Mouse (Mus musculus) erythroblast, adult 5-6 weeks (primary cell): ENCODE data around the gene Ddx39b. TPM values are rescaled to one million over a fixed set of nuclear protein-coding genes. Genes with fewer than 3 reads are reported as not detected.
"Not testable (repeated sequence)": the region's sequence is repeated elsewhere in the genome, so short reads cannot be mapped to it uniquely, and the experiment has no call there.

ENCODE experiments used
- ATAC-seq: replicated peaks from 2 replicates; pipeline ENCODE4 v1.8.0; 2016; ENCODE audit warnings: moderate number of reproducible peaks, mild to moderate bottlenecking, moderate TSS enrichment, inconsistent platforms; ENCODE audit not compliant: poor library complexity, low FRiP score, severe bottlenecking
- total RNA-seq, 2 experiments: library from RNA; stranded (forward) in 1 of 2; stranded (reverse) in 1 of 2; fragments of 150-400 nt in 1 of 2; fragments of 200-764, 138-1000 nt in 1 of 2; gene quantifications; 2 replicates each; pipeline versions ENCODE4 v1.2.3 to v1.2.4; 2015 to 2017; ENCODE audit warnings: low replicate concordance in 2 of 2

Ddx39b gene
- total RNA-seq, 2 experiments from 2014 or later, result 48.1 to 65.7 TPM

GRCm38 (mm10) chr17:35300261-35300945 lies 58.9 kb downstream of the Ddx39b start:
- ATAC-seq, result not testable (repeated sequence)

DNA sequence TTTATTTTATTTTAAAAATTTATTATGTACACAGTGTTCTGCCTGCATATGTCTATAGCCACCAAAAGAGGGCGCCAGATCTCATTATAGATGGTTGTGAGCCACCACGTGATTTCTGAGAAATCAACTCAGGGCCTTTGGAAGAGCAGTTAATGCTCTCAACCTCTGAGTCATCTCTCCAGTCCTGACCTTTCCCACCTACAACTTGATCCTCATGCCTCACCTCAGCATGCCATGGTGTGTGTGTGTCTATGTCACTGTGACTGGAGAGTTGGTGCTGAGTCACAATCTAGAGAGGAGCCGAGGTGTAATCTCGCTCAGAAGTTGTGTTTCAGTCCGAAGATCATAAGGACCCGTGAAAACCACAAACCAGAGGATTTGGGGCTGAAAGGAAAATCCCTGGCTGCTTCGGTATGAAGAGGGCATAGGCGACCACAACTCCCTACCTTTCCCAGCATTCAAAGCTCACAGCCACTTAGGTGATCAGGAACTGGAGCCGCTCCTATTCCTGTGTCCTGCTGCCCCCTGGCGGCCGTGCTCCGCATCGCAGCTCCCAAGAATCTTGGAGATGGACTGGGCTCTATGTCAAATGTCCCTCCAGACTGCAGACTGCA lies 60.2 kb downstream of the Ddx39b start:
- peak; percentile 85 for ATAC-seq

DNA sequence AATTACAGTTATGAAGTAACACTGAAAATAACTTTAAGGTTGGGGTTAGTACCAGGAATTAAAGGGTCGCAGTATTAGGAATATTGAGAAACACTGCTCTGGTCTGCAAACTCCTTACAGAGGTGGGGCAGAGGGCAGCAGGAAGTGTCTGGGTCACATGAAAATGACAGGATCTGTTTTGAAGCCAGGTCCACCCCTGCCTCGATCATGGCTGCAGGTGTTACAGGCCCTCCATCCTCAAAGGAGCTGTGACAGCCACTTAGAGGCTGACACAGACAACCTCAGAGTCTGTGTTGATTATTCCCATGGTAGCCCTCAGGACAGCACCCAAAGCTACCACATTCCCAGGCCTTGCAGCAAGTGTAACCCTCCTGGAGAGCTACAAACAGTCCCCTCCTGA lies 61.7 kb downstream of the Ddx39b start:
- ATAC-seq, result no peak

Other genes starting within 250 kb of the Ddx39b start
Only the 30 nearest of the 35 such genes appear.
- 0.38 and 1.5 TPM in 2 replicates for gene Msh5, start 195.0 kb upstream of the Ddx39b start, total RNA-seq (2015; ENCODE audit: low replicate concordance)
- 5.7 and 8.8 TPM in 2 replicates for gene Msh5, start 195.0 kb upstream of the Ddx39b start, total RNA-seq (2017; ENCODE audit: low replicate concordance)
- 74.6 and 85.9 TPM in 2 replicates for gene Clic1, start 191.8 kb upstream of the Ddx39b start, total RNA-seq (2015; ENCODE audit: low replicate concordance)
- gene Clic1, start 191.8 kb upstream of the Ddx39b start, total RNA-seq (2017; ENCODE audit: low replicate concordance), result 66.9 and 68.8 TPM in 2 replicates
- 1.0 and 1.7 TPM in 2 replicates for gene Ddah2, start 182.7 kb upstream of the Ddx39b start, total RNA-seq (2015; ENCODE audit: low replicate concordance)
- gene Ddah2, start 182.7 kb upstream of the Ddx39b start, total RNA-seq (2017; ENCODE audit: low replicate concordance), result 2.2 TPM in 1 of 2 replicates, not detected in the other
- not detected in 2 replicates for gene Ly6g6c, start 176.4 kb upstream of the Ddx39b start, total RNA-seq (2015; ENCODE audit: low replicate concordance)
- not detected in 2 replicates for gene Ly6g6c, start 176.4 kb upstream of the Ddx39b start, total RNA-seq (2017; ENCODE audit: low replicate concordance)
- gene Mpig6b, start 175.6 kb upstream of the Ddx39b start, total RNA-seq (2015; ENCODE audit: low replicate concordance), result 0.42 TPM in 1 of 2 replicates, not detected in the other
- gene Mpig6b, start 175.6 kb upstream of the Ddx39b start, total RNA-seq (2017; ENCODE audit: low replicate concordance), result not detected in 2 replicates
- not detected in 2 replicates for gene Ly6g6e, start 164.8 kb upstream of the Ddx39b start, total RNA-seq (2015; ENCODE audit: low replicate concordance)
- gene Ly6g6e, start 164.8 kb upstream of the Ddx39b start, total RNA-seq (2017; ENCODE audit: low replicate concordance), result not detected in 2 replicates
- not detected in 2 replicates for gene Ly6g6d, start 163.7 kb upstream of the Ddx39b start, total RNA-seq (2015; ENCODE audit: low replicate concordance)
- gene Ly6g6d, start 163.7 kb upstream of the Ddx39b start, total RNA-seq (2017; ENCODE audit: low replicate concordance), result 1.4 TPM in 1 of 2 replicates, not detected in the other
- not detected in 2 replicates for gene Ly6g6f, start 156.1 kb upstream of the Ddx39b start, total RNA-seq (2015; ENCODE audit: low replicate concordance)
- gene Ly6g6f, start 156.1 kb upstream of the Ddx39b start, total RNA-seq (2017; ENCODE audit: low replicate concordance), result not detected in 2 replicates
- gene Abhd16a, start 152.5 kb upstream of the Ddx39b start, total RNA-seq (2015; ENCODE audit: low replicate concordance), result 28.1 and 36.8 TPM in 2 replicates
- gene Abhd16a, start 152.5 kb upstream of the Ddx39b start, total RNA-seq (2017; ENCODE audit: low replicate concordance), result 33.3 and 63.0 TPM in 2 replicates
- not detected in 2 replicates for gene Ly6g5c, start 133.5 kb upstream of the Ddx39b start, total RNA-seq (2015; ENCODE audit: low replicate concordance)
- not detected in 2 replicates for gene Ly6g5c, start 133.5 kb upstream of the Ddx39b start, total RNA-seq (2017; ENCODE audit: low replicate concordance)
- gene Ly6g5b, start 126.3 kb upstream of the Ddx39b start, total RNA-seq (2015; ENCODE audit: low replicate concordance), result 7.7 TPM in 1 of 2 replicates, not detected in the other
- 0.34 TPM in 1 of 2 replicates, not detected in the other for gene Ly6g5b, start 126.3 kb upstream of the Ddx39b start, total RNA-seq (2017; ENCODE audit: low replicate concordance)
- 10.9 and 14.8 TPM in 2 replicates for gene Gpank1, start 120.3 kb upstream of the Ddx39b start, total RNA-seq (2015; ENCODE audit: low replicate concordance)
- 15.8 and 20.4 TPM in 2 replicates for gene Gpank1, start 120.3 kb upstream of the Ddx39b start, total RNA-seq (2017; ENCODE audit: low replicate concordance)
- 156 and 181 TPM in 2 replicates for gene Csnk2b, start 119.7 kb upstream of the Ddx39b start, total RNA-seq (2015; ENCODE audit: low replicate concordance)
- 76.5 and 112 TPM in 2 replicates for gene Csnk2b, start 119.7 kb upstream of the Ddx39b start, total RNA-seq (2017; ENCODE audit: low replicate concordance)
- 0.63 and 1.5 TPM in 2 replicates for gene D17H6S53E, start 115.4 kb upstream of the Ddx39b start, total RNA-seq (2015; ENCODE audit: low replicate concordance)
- gene D17H6S53E, start 115.4 kb upstream of the Ddx39b start, total RNA-seq (2017; ENCODE audit: low replicate concordance), result 2.6 and 2.8 TPM in 2 replicates
- gene Apom, start 109.7 kb upstream of the Ddx39b start, total RNA-seq (2015; ENCODE audit: low replicate concordance), result not detected in 2 replicates
- gene Apom, start 109.7 kb upstream of the Ddx39b start, total RNA-seq (2017; ENCODE audit: low replicate concordance), result 0.94 TPM in 1 of 2 replicates, not detected in the other
- gene Bag6, start 106.6 kb upstream of the Ddx39b start, total RNA-seq (2015; ENCODE audit: low replicate concordance), result 23.8 and 47.9 TPM in 2 replicates
- gene Bag6, start 106.6 kb upstream of the Ddx39b start, total RNA-seq (2017; ENCODE audit: low replicate concordance), result 48.1 and 71.4 TPM in 2 replicates
- gene Prrc2a, start 76.8 kb upstream of the Ddx39b start, total RNA-seq (2015; ENCODE audit: low replicate concordance), result 70.2 and 111 TPM in 2 replicates
- 15.1 and 22.6 TPM in 2 replicates for gene Prrc2a, start 76.8 kb upstream of the Ddx39b start, total RNA-seq (2017; ENCODE audit: low replicate concordance)
- gene Aif1, start 65.7 kb upstream of the Ddx39b start, total RNA-seq (2015; ENCODE audit: low replicate concordance), result 14.4 and 19.8 TPM in 2 replicates
- 8.7 and 15.8 TPM in 2 replicates for gene Aif1, start 65.7 kb upstream of the Ddx39b start, total RNA-seq (2017; ENCODE audit: low replicate concordance)
- gene Lst1, start 53.3 kb upstream of the Ddx39b start, total RNA-seq (2015; ENCODE audit: low replicate concordance), result 55.5 and 77.7 TPM in 2 replicates
- 32.2 and 57.3 TPM in 2 replicates for gene Lst1, start 53.3 kb upstream of the Ddx39b start, total RNA-seq (2017; ENCODE audit: low replicate concordance)
- gene Ltb, start 47.3 kb upstream of the Ddx39b start, total RNA-seq (2015; ENCODE audit: low replicate concordance), result 4.6 TPM in 1 of 2 replicates, not detected in the other
- gene Ltb, start 47.3 kb upstream of the Ddx39b start, total RNA-seq (2017; ENCODE audit: low replicate concordance), result 1.7 and 3.8 TPM in 2 replicates
- 10.7 and 19.2 TPM in 2 replicates for gene Tnf, start 39.7 kb upstream of the Ddx39b start, total RNA-seq (2015; ENCODE audit: low replicate concordance)
- gene Tnf, start 39.7 kb upstream of the Ddx39b start, total RNA-seq (2017; ENCODE audit: low replicate concordance), result 2.8 and 8.3 TPM in 2 replicates
- not detected in 2 replicates for gene Lta, start 36.4 kb upstream of the Ddx39b start, total RNA-seq (2015; ENCODE audit: low replicate concordance)
- not detected in 2 replicates for gene Lta, start 36.4 kb upstream of the Ddx39b start, total RNA-seq (2017; ENCODE audit: low replicate concordance)
- not detected in 2 replicates for gene Gm16181, start 20.9 kb upstream of the Ddx39b start, total RNA-seq (2015; ENCODE audit: low replicate concordance)
- gene Gm16181, start 20.9 kb upstream of the Ddx39b start, total RNA-seq (2017; ENCODE audit: low replicate concordance), result not detected in 2 replicates
- 1.0 and 2.7 TPM in 2 replicates for gene Atp6v1g2, start 8.1 kb upstream of the Ddx39b start, total RNA-seq (2015; ENCODE audit: low replicate concordance)
- 3.8 TPM in 1 of 2 replicates, not detected in the other for gene Atp6v1g2, start 8.1 kb upstream of the Ddx39b start, total RNA-seq (2017; ENCODE audit: low replicate concordance)
- 0.58 and 1.0 TPM in 2 replicates for gene Nfkbil1, start 6.0 kb upstream of the Ddx39b start, total RNA-seq (2015; ENCODE audit: low replicate concordance)
- 2.2 TPM in 1 of 2 replicates, not detected in the other for gene Nfkbil1, start 6.0 kb upstream of the Ddx39b start, total RNA-seq (2017; ENCODE audit: low replicate concordance)
- 117 and 224 TPM in 2 replicates for gene H2-D1, start 21.0 kb downstream of the Ddx39b start, total RNA-seq (2015; ENCODE audit: low replicate concordance)
- gene H2-D1, start 21.0 kb downstream of the Ddx39b start, total RNA-seq (2017; ENCODE audit: low replicate concordance), result 217 and 402 TPM in 2 replicates
- not detected in 2 replicates for gene H2-Q1, start 78.7 kb downstream of the Ddx39b start, total RNA-seq (2015; ENCODE audit: low replicate concordance)
- not detected in 2 replicates for gene H2-Q1, start 78.7 kb downstream of the Ddx39b start, total RNA-seq (2017; ENCODE audit: low replicate concordance)
- not detected in 2 replicates for gene H2-Q2, start 100.5 kb downstream of the Ddx39b start, total RNA-seq (2015; ENCODE audit: low replicate concordance)
- gene H2-Q2, start 100.5 kb downstream of the Ddx39b start, total RNA-seq (2017; ENCODE audit: low replicate concordance), result not detected in 2 replicates
- gene H2-Q4, start 137.9 kb downstream of the Ddx39b start, total RNA-seq (2015; ENCODE audit: low replicate concordance), result 3.6 and 5.6 TPM in 2 replicates
- 8.3 and 8.9 TPM in 2 replicates for gene H2-Q4, start 137.9 kb downstream of the Ddx39b start, total RNA-seq (2017; ENCODE audit: low replicate concordance)
- gene H2-Q6, start 183.1 kb downstream of the Ddx39b start, total RNA-seq (2015; ENCODE audit: low replicate concordance), result 5.6 and 8.5 TPM in 2 replicates
- 5.9 and 7.7 TPM in 2 replicates for gene H2-Q6, start 183.1 kb downstream of the Ddx39b start, total RNA-seq (2017; ENCODE audit: low replicate concordance)